Mouse (Mus musculus) frontal cortex, adult 2 months (tissue): ENCODE measurements around the gene Hnrnpul1. TPM values are rescaled to one million over a fixed set of nuclear protein-coding genes. Genes with fewer than 3 reads are reported as not detected.

Source experiments
- DNase-seq, 2 experiments: peaks; one replicate each; pipeline ENCODE4 v3.0.0; 2022; ENCODE audit warnings: low spot score in 1 of 2; ENCODE audit errors: extremely low spot score in 1 of 2
- polyA plus RNA-seq: library from polyadenylated mRNA; depleted of rRNA; stranded (reverse); fragments of >200 nt; gene quantifications from 2 replicates; pipeline ENCODE4 v1.2.3, GENCODE M21; 2012; rRNA removed

Gene Hnrnpul1
- polyA plus RNA-seq, 1 experiment, result 47.7 TPM

GRCm38 (mm10) chr7:25674297-25674696, 80.3 kb downstream of the Hnrnpul1 start:
- DNase-seq, result no peak

- no peak for DNase-seq
These were observed 82.1 kb downstream of the Hnrnpul1 start for GRCm38 (mm10) chr7:25672442-25672841.

GRCm38 (mm10) chr7:25671686-25672085, 82.9 kb downstream of the Hnrnpul1 start:
- no peak for DNase-seq

Other genes starting within 250 kb of the Hnrnpul1 start
- 0.16 and 0.21 TPM in 2 replicates for gene Ceacam2, start 214.9 kb downstream of the Hnrnpul1 start, polyA plus RNA-seq
- 0.15 and 0.36 TPM in 2 replicates for gene Erich4, start 138.9 kb downstream of the Hnrnpul1 start, polyA plus RNA-seq
- 78.7 and 82.1 TPM in 2 replicates for gene Dmac2, start 135.3 kb downstream of the Hnrnpul1 start, polyA plus RNA-seq
- gene B3gnt8, start 128.1 kb downstream of the Hnrnpul1 start, polyA plus RNA-seq, result 0.95 and 1.1 TPM in 2 replicates
- 67.9 and 71.9 TPM in 2 replicates for gene Bckdha, start 95.8 kb downstream of the Hnrnpul1 start, polyA plus RNA-seq
- gene Exosc5, start 95.6 kb downstream of the Hnrnpul1 start, polyA plus RNA-seq, result 33.9 TPM in 2 replicates
- 49.8 and 52.0 TPM in 2 replicates for gene Tmem91, start 79.6 kb downstream of the Hnrnpul1 start, polyA plus RNA-seq
- gene B9d2, start 74.0 kb downstream of the Hnrnpul1 start, polyA plus RNA-seq, result 54.8 and 62.4 TPM in 2 replicates
- 7.0 and 7.2 TPM in 2 replicates for gene Tgfb1, start 67.8 kb downstream of the Hnrnpul1 start, polyA plus RNA-seq
- 60.3 and 64.0 TPM in 2 replicates for gene Ccdc97, start 35.7 kb downstream of the Hnrnpul1 start, polyA plus RNA-seq
- 32.3 and 34.9 TPM in 2 replicates for gene Axl, start 33.9 kb upstream of the Hnrnpul1 start, polyA plus RNA-seq
- gene Cyp2s1, start 62.2 kb upstream of the Hnrnpul1 start, polyA plus RNA-seq, result 3.3 and 3.6 TPM in 2 replicates
- gene Cyp2b10, start 142.9 kb upstream of the Hnrnpul1 start, polyA plus RNA-seq, result 0.08 TPM in 1 of 2 replicates, not detected in the other